Mouse (Mus musculus) olfactory bulb, adult 2 months (tissue): ENCODE measurements around the gene Fam189a1.

ENCODE experiments used
- CTCF ChIP-seq: fragments of 200-500 bp; IDR thresholded peaks from 2 replicates; pipeline ENCODE4 v1.5.1; 2012; ENCODE audit warnings: low read depth, mild to moderate bottlenecking, low read length, moderate library complexity; ENCODE audit not compliant: insufficient read depth
- POLR2A ChIP-seq: fragments of 200-500 bp; IDR thresholded peaks from 2 replicates; pipeline ENCODE4 v1.6.1; 2012; ENCODE audit warnings: mild to moderate bottlenecking, low read depth, low read length, moderate library complexity; ENCODE audit not compliant: insufficient read depth

DNA sequence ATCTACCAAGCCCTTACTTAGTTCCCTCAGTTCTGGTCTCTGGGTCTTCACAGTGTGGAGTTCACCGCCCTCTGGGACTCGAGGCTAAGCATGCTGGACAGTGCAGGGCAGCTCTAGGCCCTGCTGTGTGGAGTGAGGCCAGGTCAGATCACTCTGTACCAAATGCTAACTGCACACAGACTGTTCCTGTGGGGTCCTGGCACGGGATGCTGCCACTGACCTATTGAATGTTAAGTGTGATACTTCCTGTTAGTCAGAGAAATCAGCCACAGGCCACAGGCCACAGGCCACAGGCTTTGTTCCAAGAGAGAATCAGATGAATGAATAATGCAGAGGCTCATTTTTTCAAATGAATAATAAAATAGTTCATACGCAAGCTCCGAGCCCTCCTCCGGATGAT, 112.1 kb downstream of the Fam189a1 start:
- TF ChIP-seq CTCF, result no peak
- TF ChIP-seq POLR2A, result no peak
